Mouse (Mus musculus) heart, embryonic 12.5 days (tissue): ENCODE results near the gene Alox12e. TPM values are rescaled to one million over a fixed set of nuclear protein-coding genes. Genes with fewer than 3 reads are reported as not detected.

Source experiments
- ATAC-seq: fragments of 200-750 bp; cut with Nextera tagmentation; 2 replicates; pipeline ENCODE4 v1.8.0; 2017; ENCODE audit warnings: moderate TSS enrichment, moderate library complexity; ENCODE audit not compliant: insufficient number of reproducible peaks, low FRiP score
- H3K27ac ChIP-seq: fragments of 300-500 bp; sonication (generic); 2 replicates; pipeline ENCODE4 v1.5.1; 2016; ENCODE audit warnings: mild to moderate bottlenecking, moderate library complexity; ENCODE audit not compliant: poor library complexity, severe bottlenecking
- H3K27me3 ChIP-seq: fragments of 300-500 bp; sonication (generic); replicated peaks from 2 replicates; pipeline ENCODE4 v1.6.1; 2016; ENCODE audit warnings: mild to moderate bottlenecking, moderate library complexity
- H3K36me3 ChIP-seq: fragments of 300-500 bp; sonication (generic); 2 replicates; pipeline ENCODE4 v1.6.1; 2016; ENCODE audit warnings: mild to moderate bottlenecking, moderate library complexity
- H3K4me1 ChIP-seq: fragments of 300-500 bp; sonication (generic); replicated peaks from 2 replicates; pipeline ENCODE4 v1.6.1; 2016; ENCODE audit warnings: mild to moderate bottlenecking
- H3K4me2 ChIP-seq: fragments of 300-500 bp; sonication (generic); 2 replicates; pipeline ENCODE4 v1.6.1; 2016; ENCODE audit warnings: mild to moderate bottlenecking, moderate library complexity
- H3K4me3 ChIP-seq: fragments of 300-500 bp; sonication (generic); 2 replicates; pipeline ENCODE4 v1.5.1; 2016; ENCODE audit warnings: mild to moderate bottlenecking
- H3K9ac ChIP-seq: fragments of 300-500 bp; sonication (generic); 2 replicates; pipeline ENCODE4 v1.6.1; 2016; ENCODE audit warnings: mild to moderate bottlenecking, moderate library complexity
- H3K9me3 ChIP-seq: fragments of 300-500 bp; sonication (generic); replicated peaks from 2 replicates; pipeline ENCODE4 v1.6.1; 2016; ENCODE audit warnings: mild to moderate bottlenecking, moderate library complexity
- WGBS: fragments of 180-500 bp; shearing (Covaris S2); methylation state at CpG from one replicate; pipeline ENCODE4 v1.1.7; 2016; 5-methylcytosine and 5-hydroxymethylcytosine counted together
- polyA plus RNA-seq: library from polyadenylated mRNA; unstranded; fragments of >200 nt; fragmentation: Nextera tagmentation; extraction: Ambion mirVana; gene quantifications from 2 replicates; pipeline ENCODE4 v1.2.1, GENCODE M21; 2016

Gene Alox12e
- polyA plus RNA-seq, 1 experiment from 2014 or later = not detected

DNA sequence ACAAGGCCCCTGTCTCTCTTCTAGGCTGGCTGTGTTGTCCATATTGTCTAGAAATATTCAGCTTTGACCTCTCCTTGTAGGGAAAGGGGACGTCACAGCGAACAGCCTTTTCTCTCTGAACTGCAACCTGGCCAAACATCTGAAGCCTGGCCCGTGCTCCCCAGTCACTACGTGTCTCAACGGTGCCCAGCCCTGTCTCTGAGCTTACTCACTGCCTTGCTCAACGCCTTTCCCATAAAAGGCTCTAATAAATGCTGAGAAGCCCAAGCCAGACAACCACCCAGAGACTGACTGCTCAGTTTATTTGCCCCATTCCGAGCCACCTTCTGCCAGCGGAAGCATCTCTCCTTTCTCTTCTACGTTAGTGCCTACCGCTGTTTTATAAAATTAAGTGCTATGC lies 34.3 kb downstream of the Alox12e start:
- Histone ChIP-seq H3K4me3 (no peak overlapping the region), H3K9ac (no peak overlapping the region), H3K36me3 (no peaks in the 10 kb centered on the region), H3K27ac (no peak overlapping the region), H3K9me3 (no peaks in the 10 kb centered on the region), H3K4me2 (no peak overlapping the region), H3K4me1 (peaks cover 3% of the 10 kb centered on the region; the same call in 1 of the 2 replicates), H3K27me3 (no peaks in the 10 kb centered on the region)
- WGBS = 84% methylated on average over 10 of the region's 10 CpGs
- no peak for ATAC-seq

GRCm38 (mm10) chr11:70285686-70286085 lies 36.7 kb downstream of the Alox12e start:
- Histone ChIP-seq H3K4me1 (peaks cover 3% of the 10 kb centered on the region; the same call in 1 of the 2 replicates), H3K36me3 (no peaks in the 10 kb centered on the region), H3K9me3 (no peaks in the 10 kb centered on the region), H3K4me2 (no peak overlapping the region), H3K27ac (no peak overlapping the region), H3K9ac (no peak overlapping the region), H3K4me3 (no peak overlapping the region), H3K27me3 (no peaks in the 10 kb centered on the region)
- ATAC-seq = no peak
- WGBS = 59% methylated on average over 5 of the region's 5 CpGs

- no peak for ATAC-seq
- no peaks in the 10 kb centered on the region for H3K27me3 ChIP-seq
- no peak overlapping the region for H3K27ac ChIP-seq
- WGBS = 61% methylated on average over 3 of the region's 3 CpGs
- no peak overlapping the region for H3K4me3 ChIP-seq
- H3K9ac ChIP-seq = no peak overlapping the region
- H3K36me3 ChIP-seq = no peaks in the 10 kb centered on the region
- no peak overlapping the region for H3K4me2 ChIP-seq
- H3K4me1 ChIP-seq = peaks cover 6% of the 10 kb centered on the region; the same call in 1 of the 2 replicates
- 0 out of 2 replicates have a peak, but pooled peaks cover 2% of the 10 kb centered on the region for H3K9me3 ChIP-seq
These were observed 37.7 kb downstream of the Alox12e start for GRCm38 (mm10) chr11:70284757-70285156.

GRCm38 (mm10) chr11:70283666-70284065 lies 38.8 kb downstream of the Alox12e start:
- no peak overlapping the region for H3K9ac ChIP-seq
- 77% methylated on average over 4 of the region's 4 CpGs for WGBS
- H3K27me3 ChIP-seq = no peaks in the 10 kb centered on the region
- no peak overlapping the region for H3K4me3 ChIP-seq
- H3K4me1 ChIP-seq = 0 out of 2 replicates have a peak, but pooled peaks cover 5% of the 10 kb centered on the region
- 0 out of 2 replicates have a peak, but pooled peaks cover 3% of the 10 kb centered on the region for H3K9me3 ChIP-seq
- H3K4me2 ChIP-seq = no peak overlapping the region
- H3K27ac ChIP-seq = no peak overlapping the region
- ATAC-seq = no peak
- no peaks in the 10 kb centered on the region for H3K36me3 ChIP-seq

- WGBS = 56% methylated on average over 3 of the region's 3 CpGs
- no peak for ATAC-seq
- Histone ChIP-seq H3K9me3 (0 out of 2 replicates have a peak, but pooled peaks cover 6% of the 10 kb centered on the region), H3K9ac (no peak overlapping the region), H3K27ac (no peak overlapping the region), H3K4me2 (no peak overlapping the region), H3K4me1 (0 out of 2 replicates have a peak, but pooled peaks cover 10% of the 10 kb centered on the region), H3K4me3 (no peak overlapping the region), H3K36me3 (no peaks in the 10 kb centered on the region), H3K27me3 (no peaks in the 10 kb centered on the region)
These were observed 42.0 kb downstream of the Alox12e start for GRCm38 (mm10) chr11:70280441-70280840.

- Histone ChIP-seq H3K36me3 (no peaks in the 10 kb centered on the region), H3K4me3 (no peak overlapping the region), H3K9me3 (0 out of 2 replicates have a peak, but pooled peaks cover 6% of the 10 kb centered on the region), H3K4me1 (0 out of 2 replicates have a peak, but pooled peaks cover 10% of the 10 kb centered on the region), H3K9ac (no peak overlapping the region), H3K27me3 (no peaks in the 10 kb centered on the region), H3K4me2 (no peak overlapping the region), H3K27ac (no peak overlapping the region)
- 84% methylated on average over 3 of the region's 3 CpGs for WGBS
- ATAC-seq = no peak
These were observed 43.5 kb downstream of the Alox12e start for GRCm38 (mm10) chr11:70278961-70279360.

DNA sequence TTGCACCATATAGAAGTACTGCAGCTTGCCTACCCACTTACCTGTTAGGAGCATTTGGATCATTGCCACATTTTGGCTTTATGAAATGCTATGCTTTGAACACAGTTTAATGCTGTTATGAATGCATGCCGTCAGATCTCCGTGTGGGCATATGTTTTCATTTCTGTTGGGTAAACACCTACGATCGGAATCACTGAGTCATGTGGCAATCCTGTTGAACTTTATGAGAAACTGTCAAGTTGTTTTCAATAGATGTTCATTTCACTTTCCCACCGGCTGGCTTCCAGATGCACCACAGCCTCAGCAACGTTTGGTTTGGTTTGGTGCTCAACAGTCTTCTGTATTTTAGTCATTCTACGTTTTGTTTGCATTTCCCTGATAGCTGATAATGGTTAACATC lies 50.8 kb downstream of the Alox12e start:
- H3K27me3 ChIP-seq = no peaks in the 10 kb centered on the region
- H3K4me1 ChIP-seq = peaks cover 9% of the 10 kb centered on the region
- no peak overlapping the region for H3K27ac ChIP-seq
- no peak overlapping the region for H3K4me3 ChIP-seq
- H3K36me3 ChIP-seq = no peaks in the 10 kb centered on the region
- H3K9me3 ChIP-seq = no peaks in the 10 kb centered on the region
- ATAC-seq = no peak
- 76% methylated on average over 7 of the region's 7 CpGs for WGBS
- no peak overlapping the region for H3K4me2 ChIP-seq
- no peak overlapping the region for H3K9ac ChIP-seq

DNA sequence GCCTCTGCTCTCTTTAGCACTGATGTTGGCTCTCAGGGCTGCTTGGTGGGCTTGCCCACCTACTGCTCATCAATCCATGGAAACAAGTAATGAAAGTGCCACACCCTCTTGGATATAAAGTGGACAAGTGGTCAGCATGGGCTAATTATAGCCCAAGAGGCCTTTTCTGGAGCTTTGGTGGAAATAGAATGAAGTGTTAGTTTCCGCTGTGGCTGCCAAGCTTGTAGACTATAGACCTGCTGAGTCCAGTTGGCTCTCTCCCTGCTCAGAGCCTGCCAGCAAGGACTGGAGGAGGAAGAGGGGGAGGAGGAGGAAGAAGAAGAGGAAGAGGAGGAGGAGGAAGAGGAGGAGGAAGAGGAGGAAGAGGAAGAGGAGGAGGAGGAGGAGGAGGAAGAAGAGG lies 56.0 kb downstream of the Alox12e start:
- H3K27ac ChIP-seq = peak overlapping the region; percentile 38; the same call in 1 of the 2 replicates
- no peak overlapping the region for H3K9ac ChIP-seq
- no peak for ATAC-seq
- no peak overlapping the region for H3K4me3 ChIP-seq
- H3K4me2 ChIP-seq = no peak overlapping the region
- WGBS = 73% methylated on average over 1 of the region's 1 CpGs
- H3K4me1 ChIP-seq = peaks cover 15% of the 10 kb centered on the region
- H3K9me3 ChIP-seq = peaks cover 2% of the 10 kb centered on the region; the same call in 1 of the 2 replicates
- no peaks in the 10 kb centered on the region for H3K36me3 ChIP-seq
- no peaks in the 10 kb centered on the region for H3K27me3 ChIP-seq

DNA sequence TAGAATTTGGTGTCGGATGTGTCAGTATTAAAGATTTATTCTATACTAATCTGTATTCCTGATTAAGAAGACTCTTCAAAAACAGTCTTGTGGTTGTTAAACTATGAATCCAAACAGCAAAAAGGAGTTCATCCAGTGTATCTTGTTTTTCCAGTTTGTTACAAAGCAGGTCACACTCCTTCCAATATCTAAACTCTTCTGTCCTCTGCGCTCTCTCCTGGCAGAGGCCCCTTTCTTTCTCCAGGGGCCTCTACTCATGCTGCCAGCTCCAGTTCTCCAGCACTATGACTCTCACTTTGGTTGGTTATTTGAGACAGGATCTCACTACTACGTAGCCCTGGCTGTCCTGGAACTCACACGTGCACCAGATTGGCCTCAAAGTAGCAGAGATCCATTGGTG lies 56.6 kb downstream of the Alox12e start:
- Histone ChIP-seq H3K27me3 (no peaks in the 10 kb centered on the region), H3K9me3 (peaks cover 2% of the 10 kb centered on the region; the same call in 1 of the 2 replicates), H3K4me1 (peaks cover 15% of the 10 kb centered on the region), H3K9ac (no peak overlapping the region), H3K36me3 (no peaks in the 10 kb centered on the region), H3K27ac (no peak overlapping the region), H3K4me3 (no peak overlapping the region), H3K4me2 (no peak overlapping the region)
- 68% methylated on average over 4 of the region's 4 CpGs for WGBS
- ATAC-seq = no peak

Other genes with a start within 250 kb of the Alox12e start
- not detected in 2 replicates for gene Asgr2, start 230.0 kb downstream of the Alox12e start, polyA plus RNA-seq
- 0.24 TPM in 1 of 2 replicates, not detected in the other for gene Mgl2, start 192.3 kb downstream of the Alox12e start, polyA plus RNA-seq
- not detected in 2 replicates for gene Clec10a, start 166.4 kb downstream of the Alox12e start, polyA plus RNA-seq
- 0.41 and 1.1 TPM in 2 replicates for gene Slc16a11, start 109.9 kb downstream of the Alox12e start, polyA plus RNA-seq
- 7.7 and 9.1 TPM in 2 replicates for gene Slc16a13, start 101.6 kb downstream of the Alox12e start, polyA plus RNA-seq
- 17.6 and 19.6 TPM in 2 replicates for gene Bcl6b, start 92.8 kb downstream of the Alox12e start, polyA plus RNA-seq
- gene 0610010K14Rik, start 84.7 kb downstream of the Alox12e start, polyA plus RNA-seq = 125 and 126 TPM in 2 replicates
- 9.0 and 9.5 TPM in 2 replicates for gene Gm21988, start 82.8 kb downstream of the Alox12e start, polyA plus RNA-seq
- gene Rnasek, start 82.8 kb downstream of the Alox12e start, polyA plus RNA-seq = 204 and 207 TPM in 2 replicates
- 3.8 and 7.8 TPM in 2 replicates for gene Alox12, start 67.3 kb downstream of the Alox12e start, polyA plus RNA-seq
- 0.06 TPM in 1 of 2 replicates, not detected in the other for gene Alox15, start 29.4 kb upstream of the Alox12e start, polyA plus RNA-seq
- 28.4 and 29.3 TPM in 2 replicates for gene Pelp1, start 87.4 kb upstream of the Alox12e start, polyA plus RNA-seq
- 13.5 TPM in 2 replicates for gene Arrb2, start 110.0 kb upstream of the Alox12e start, polyA plus RNA-seq
- 22.6 and 24.0 TPM in 2 replicates for gene Med11, start 129.3 kb upstream of the Alox12e start, polyA plus RNA-seq
- 1.9 and 2.9 TPM in 2 replicates for gene Zmynd15, start 136.8 kb upstream of the Alox12e start, polyA plus RNA-seq
- 6.1 and 8.6 TPM in 2 replicates for gene Cxcl16, start 137.4 kb upstream of the Alox12e start, polyA plus RNA-seq
- gene Tm4sf5, start 182.6 kb upstream of the Alox12e start, polyA plus RNA-seq = 9.7 and 11.3 TPM in 2 replicates
- 0.30 and 0.54 TPM in 2 replicates for gene Vmo1, start 192.0 kb upstream of the Alox12e start, polyA plus RNA-seq
- 0.23 and 0.65 TPM in 2 replicates for gene Gltpd2, start 196.6 kb upstream of the Alox12e start, polyA plus RNA-seq
- 575 and 577 TPM in 2 replicates for gene Psmb6, start 202.7 kb upstream of the Alox12e start, polyA plus RNA-seq
- gene Gm40193, start 210.3 kb upstream of the Alox12e start, polyA plus RNA-seq = not detected in 2 replicates
- gene Pld2, start 217.4 kb upstream of the Alox12e start, polyA plus RNA-seq = 12.6 TPM in 2 replicates
- gene Mink1, start 240.3 kb upstream of the Alox12e start, polyA plus RNA-seq = 13.7 and 14.8 TPM in 2 replicates